Mouse (Mus musculus) myocyte (in vitro differentiated cells): ENCODE measurements around the gene Ptpn22.

ENCODE experiments used
- E2F4 ChIP-seq: IDR thresholded peaks from one replicate; pipeline ENCODE4 v1.6.1; 2011; ENCODE audit warnings: mild to moderate bottlenecking, control low read depth, moderate library complexity; ENCODE audit not compliant: insufficient read depth
- MAX ChIP-seq: IDR thresholded peaks from one replicate; pipeline ENCODE4 v1.6.1; 2011; ENCODE audit warnings: low read depth, mild to moderate bottlenecking, control low read depth
- MYOD1 ChIP-seq, 3 experiments: IDR thresholded peaks; one replicate each; pipeline ENCODE4 v1.6.1; 2011; ENCODE audit warnings: control low read depth in 2 of 3, low read depth in 2 of 3, mild to moderate bottlenecking in 2 of 3, moderate library complexity in 1 of 3; ENCODE audit not compliant: insufficient read length in 2 of 3, control insufficient read depth in 1 of 3
- POLR2A ChIP-seq: IDR thresholded peaks from one replicate; pipeline ENCODE4 v1.6.1; 2011; ENCODE audit warnings: low read depth, mild to moderate bottlenecking, control low read depth, moderate library complexity; ENCODE audit not compliant: insufficient read length
- TCF12 ChIP-seq: IDR thresholded peaks from one replicate; pipeline ENCODE4 v1.6.1; 2011; ENCODE audit warnings: mild to moderate bottlenecking, control low read depth; ENCODE audit not compliant: poor library complexity, insufficient read depth, severe bottlenecking
- TCF3 ChIP-seq: IDR thresholded peaks from one replicate; pipeline ENCODE4 v1.6.1; 2011; ENCODE audit warnings: low read depth, control low read depth; ENCODE audit not compliant: insufficient read length

DNA sequence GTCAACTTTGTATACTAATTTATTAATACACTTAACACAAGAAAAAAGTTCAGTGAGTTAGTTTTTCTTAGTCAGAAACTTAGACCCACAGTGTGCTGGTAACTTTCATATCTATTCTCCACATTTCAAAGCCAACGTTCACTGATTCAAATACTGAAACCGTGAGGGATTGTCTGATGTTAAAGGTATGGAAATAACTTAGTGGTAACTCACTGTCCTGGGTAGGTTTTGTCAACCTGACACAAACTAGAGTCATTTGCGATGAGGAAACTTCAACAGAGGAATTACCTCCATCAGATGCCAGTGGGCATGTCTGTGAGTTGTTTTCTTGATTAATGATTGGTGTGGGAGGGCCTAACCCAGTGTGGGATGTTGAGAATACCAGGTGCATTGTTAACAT is 30.6 kb upstream of the Ptpn22 start:
- TF ChIP-seq TCF3 (no peak), E2F4 (no peak), POLR2A (no peak), MAX (no peak), MYOD1 (IDR thresholded peaks at IDR 0.05; ENCODE audit: control insufficient read depth in 1 of 3, insufficient read length in 2 of 3, low read depth in 2 of 3) (no peak), TCF12 (no peak)
